Mouse (Mus musculus) heart, postnatal 0 days (tissue): ENCODE data around the gene Gtpbp4.

ENCODE experiments used
- CTCF ChIP-seq: IDR thresholded peaks from 2 replicates; pipeline ENCODE4 v1.5.1; 2016; ENCODE audit warnings: antibody characterized with exemption, control low read depth, low read depth
- EP300 ChIP-seq: IDR thresholded peaks from 2 replicates; pipeline ENCODE4 v1.6.1; 2016; ENCODE audit warnings: antibody characterized with exemption, low read depth

DNA sequence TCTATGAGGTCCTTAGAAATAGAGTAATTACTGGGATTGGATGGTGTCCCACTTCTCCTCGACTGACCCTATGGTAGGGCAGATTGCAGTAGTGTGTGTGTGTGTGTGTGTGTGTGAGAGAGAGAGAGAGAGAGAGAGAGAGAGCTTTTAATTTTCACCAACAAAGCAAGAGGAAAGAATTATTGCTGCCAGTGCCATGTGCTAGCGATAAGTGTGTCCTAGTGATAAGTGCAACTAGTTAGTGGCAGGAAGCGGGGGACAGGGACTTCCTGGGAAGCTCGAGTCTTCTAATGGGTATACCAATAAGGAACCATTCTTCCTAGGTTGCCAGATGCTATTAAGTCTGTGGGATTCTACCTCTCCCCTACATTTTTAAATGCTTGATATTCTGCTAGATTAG is 23.8 kb upstream of the Gtpbp4 start:
- no peak for TF ChIP-seq CTCF
- no peak for TF ChIP-seq EP300
